ENCODE assay signal across 20 mouse cellular contexts in the genomic region with DNA sequence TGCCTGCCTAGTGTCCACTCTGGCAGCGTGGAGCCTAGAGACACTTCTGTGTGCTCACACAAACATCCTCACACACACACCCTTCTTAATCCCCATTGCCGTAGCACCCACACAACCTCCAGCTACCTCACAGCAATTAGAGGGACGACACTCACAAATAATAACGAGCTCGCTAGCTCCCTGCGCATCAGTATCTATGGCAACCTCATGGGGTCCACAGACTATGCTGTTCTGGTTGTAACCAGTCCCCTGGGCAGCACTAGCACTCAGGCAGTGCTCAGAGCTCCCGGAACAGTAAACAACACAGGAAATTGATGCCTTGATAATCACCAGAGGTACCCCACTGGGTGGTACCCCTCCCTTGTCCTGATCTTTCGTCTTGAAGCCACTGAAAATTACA. TPM values are rescaled to one million over a fixed set of nuclear protein-coding genes. Genes with fewer than 3 reads are reported as not detected.
A peak's percentile ranks its signal among the peaks of the same experiment; 100 is the strongest.
DNase-seq lines count a peak whose midpoint lies in the region; ATAC-seq and TF ChIP-seq lines count a peak whose summit lies in the region.
"Had no signal": no experiment of that assay in that cellular context is flagged by ENCODE, and none has a peak within 500 bp of the region (broad histone marks: within the 10 kb centered on the region; RNA-seq: fewer than 3 reads in every experiment).

No protein-coding gene starts in this region.

- no peak overlapping the region for H3K4me3 ChIP-seq in neural tube, embryonic 12.5 days
- H3K4me3 ChIP-seq in midbrain, embryonic 11.5 days (ENCODE audit: low read depth, low read length): no peak overlapping the region
- H3K4me3 ChIP-seq in neural tube, embryonic 15.5 days (replicated peaks): no peak overlapping the region
- no peak overlapping the region for H3K4me3 ChIP-seq in lung, adult 2 months (replicated peaks; ENCODE audit: extremely low read depth, low read depth, low read length)
- H3K4me3 ChIP-seq: embryonic facial prominence, embryonic 15.5 days; forebrain, embryonic 10.5 days; limb, embryonic 15.5 days had no signal

- H3K27me3 ChIP-seq in neural tube, embryonic 12.5 days (replicated peaks): 0 out of 2 replicates have a peak, but pooled peaks cover 2% of the 10 kb centered on the region
- H3K27me3 ChIP-seq in midbrain, embryonic 11.5 days (ENCODE audit: control insufficient read depth, insufficient read depth, low read length): no peaks in the 10 kb centered on the region
- no peaks in the 10 kb centered on the region for H3K27me3 ChIP-seq in neural tube, embryonic 15.5 days (replicated peaks)
- H3K27me3 ChIP-seq: embryonic facial prominence, embryonic 15.5 days; limb, embryonic 15.5 days had no signal

- no peak for TF ChIP-seq POLR2A in lung, adult 2 months (IDR thresholded peaks at IDR 0.05; ENCODE audit: borderline replicate concordance, extremely low read depth, low read depth, low read length)

- H3K36me3 ChIP-seq in neural tube, embryonic 12.5 days: no peaks in the 10 kb centered on the region
- no peaks in the 10 kb centered on the region for H3K36me3 ChIP-seq in midbrain, embryonic 11.5 days (ENCODE audit: control insufficient read depth, insufficient read depth, low read length)
- no peaks in the 10 kb centered on the region for H3K36me3 ChIP-seq in neural tube, embryonic 15.5 days

- H3K9ac ChIP-seq in neural tube, embryonic 12.5 days: no peak overlapping the region
- no peak overlapping the region for H3K9ac ChIP-seq in midbrain, embryonic 11.5 days (ENCODE audit: low read length)
- H3K9ac ChIP-seq in neural tube, embryonic 15.5 days (replicated peaks): no peak overlapping the region
- H3K9ac ChIP-seq: embryonic facial prominence, embryonic 15.5 days; limb, embryonic 15.5 days; liver, postnatal 0 days had no signal

- no peaks in the 10 kb centered on the region for H3K9me3 ChIP-seq in neural tube, embryonic 12.5 days
- no peaks in the 10 kb centered on the region for H3K9me3 ChIP-seq in midbrain, embryonic 11.5 days (ENCODE audit: control insufficient read depth, low read length)
- no peaks in the 10 kb centered on the region for H3K9me3 ChIP-seq in neural tube, embryonic 15.5 days (replicated peaks)
- H3K9me3 ChIP-seq: embryonic facial prominence, embryonic 15.5 days; forebrain, embryonic 10.5 days; limb, embryonic 15.5 days had no signal

- H3K27ac ChIP-seq in neural tube, embryonic 12.5 days: no peak overlapping the region
- no peak overlapping the region for H3K27ac ChIP-seq in midbrain, embryonic 11.5 days (ENCODE audit: low read depth, low read length)
- peak overlapping the region; percentile 34; the same call in 1 of the 2 replicates for H3K27ac ChIP-seq in neural tube, embryonic 15.5 days (replicated peaks)
- H3K27ac ChIP-seq: embryonic facial prominence, embryonic 15.5 days; forebrain, embryonic 10.5 days; limb, embryonic 15.5 days had no signal

- 24% methylated on average over 8 of the region's 8 CpGs for WGBS in neural tube, embryonic 12.5 days
- 30% methylated on average over 8 of the region's 8 CpGs for WGBS in midbrain, embryonic 11.5 days
- WGBS in neural tube, embryonic 15.5 days: 14% methylated on average over 8 of the region's 8 CpGs
- WGBS in lung, adult 2 months: 81% methylated on average over 8 of the region's 8 CpGs

- peak; percentile 31 for DNase-seq in embryo, embryonic 11 days
- DNase-seq in embryo, embryonic 10.5 days (ENCODE audit: low spot score): no peak
- DNase-seq in neural tube, embryonic 10.5 days (ENCODE audit: extremely low spot score, low spot score): no peak
- peak; percentile 83 for DNase-seq in midbrain, embryonic 11.5 days (ENCODE audit: low spot score, missing footprints)
- DNase-seq in lung, adult 2 months: no peak
- DNase-seq in right cerebral cortex, postnatal 4 days: no peak
- DNase-seq: adrenal gland, adult 8-10 months; cerebellum, adult 11-12 months; cerebellum, postnatal 36 days; heart, adult 11 months; kidney, adult 8-10 months; kidney, postnatal 36 days; liver, postnatal 0 days; lung, postnatal 36 days; retina, postnatal 1 day had no signal

- no peak for ATAC-seq in neural tube, embryonic 12.5 days (ENCODE audit: low FRiP score, low read depth)
- no peak for ATAC-seq in midbrain, embryonic 11.5 days (ENCODE audit: low FRiP score)
- no peak for ATAC-seq in neural tube, embryonic 15.5 days (ENCODE audit: low FRiP score)
- ATAC-seq: liver, postnatal 0 days had no signal

- no peak for TF ChIP-seq CTCF in lung, adult 2 months (IDR thresholded peaks at IDR 0.05; ENCODE audit: insufficient read depth, low read length)

- H3K4me2 ChIP-seq in neural tube, embryonic 12.5 days (replicated peaks): 0 out of 2 replicates have a peak overlapping the region, but pooled peaks have one; percentile 30
- no peak overlapping the region for H3K4me2 ChIP-seq in midbrain, embryonic 11.5 days
- peak overlapping the region; percentile 19 for H3K4me2 ChIP-seq in neural tube, embryonic 15.5 days
- H3K4me2 ChIP-seq: embryonic facial prominence, embryonic 15.5 days; limb, embryonic 15.5 days had no signal

- H3K4me1 ChIP-seq in neural tube, embryonic 12.5 days: peaks cover 34% of the 10 kb centered on the region
- peaks cover 18% of the 10 kb centered on the region for H3K4me1 ChIP-seq in midbrain, embryonic 11.5 days (ENCODE audit: control insufficient read depth, insufficient read depth, low read length)
- peaks cover 47% of the 10 kb centered on the region for H3K4me1 ChIP-seq in neural tube, embryonic 15.5 days
- H3K4me1 ChIP-seq in lung, adult 2 months (ENCODE audit: control insufficient read depth, insufficient read depth, low read length): peaks cover 7% of the 10 kb centered on the region; the same call in 1 of the 2 replicates

RNA-seq across cellular contexts. Expression of a gene that starts 2.8 kb away (rescaled TPM):
- 78.8 and 105 TPM in 2 replicates for polyA plus RNA-seq in neural tube, embryonic 12.5 days (2016; fragmentation: Nextera tagmentation; extraction: Ambion mirVana)
- 35.9 and 39.5 TPM in 2 replicates for polyA plus RNA-seq in midbrain, embryonic 11.5 days (2014; fragmentation: Nextera tagmentation; extraction: Ambion mirVana)
- polyA plus RNA-seq in neural tube, embryonic 15.5 days (2015; fragmentation: Nextera tagmentation; extraction: Ambion mirVana): 214 and 230 TPM in 2 replicates
- polyA plus RNA-seq in lung, adult 2 months (2012; rRNA removed): 30.1 and 30.9 TPM in 2 replicates

RNA-seq across cellular contexts. Expression of a gene that starts 39.8 kb away (rescaled TPM):
- 0.18 and 0.55 TPM in 2 replicates for polyA plus RNA-seq in neural tube, embryonic 12.5 days (2016; fragmentation: Nextera tagmentation; extraction: Ambion mirVana)
- polyA plus RNA-seq in midbrain, embryonic 11.5 days (2014; fragmentation: Nextera tagmentation; extraction: Ambion mirVana): 0.22 and 0.40 TPM in 2 replicates
- polyA plus RNA-seq in neural tube, embryonic 15.5 days (2015; fragmentation: Nextera tagmentation; extraction: Ambion mirVana): 0.83 and 1.1 TPM in 2 replicates
- 2.2 and 6.1 TPM in 2 replicates for polyA plus RNA-seq in lung, adult 2 months (2012; rRNA removed)

Comparison
In these comparisons a context has a peak if more than half of its experiments do, and no peak if none do; other contexts are left out.
1. DNase-seq: peak in embryo, embryonic 11 days (single experiment) and midbrain, embryonic 11.5 days (single experiment); none in embryo, embryonic 10.5 days (single experiment), neural tube, embryonic 10.5 days (single experiment), lung, adult 2 months (single experiment) and right cerebral cortex, postnatal 4 days (single experiment).